Mouse (Mus musculus) frontal cortex, postnatal 10 days (tissue): ENCODE measurements around the gene Gm15448.
"Not testable (repeated sequence)": the region's sequence is repeated elsewhere in the genome, so short reads cannot be mapped to it uniquely, and the experiment has no call there.

Experiments
- DNase-seq, 2 experiments: peaks; one replicate each; pipeline ENCODE4 v3.0.0; 2022; ENCODE audit warnings: low spot score in 2 of 2, mixed read lengths in 1 of 2

Gm15448 gene

GRCm38 (mm10) chr7:3825599-3825998, at the start of gene Gm15448:
Gene Gm15448, minus strand, starts transcription at chr7:3825687.
- DNase-seq, result not testable (repeated sequence)

GRCm38 (mm10) chr7:3875032-3875431, 49.5 kb upstream of the Gm15448 start:
- DNase-seq, result not testable (repeated sequence)

DNA sequence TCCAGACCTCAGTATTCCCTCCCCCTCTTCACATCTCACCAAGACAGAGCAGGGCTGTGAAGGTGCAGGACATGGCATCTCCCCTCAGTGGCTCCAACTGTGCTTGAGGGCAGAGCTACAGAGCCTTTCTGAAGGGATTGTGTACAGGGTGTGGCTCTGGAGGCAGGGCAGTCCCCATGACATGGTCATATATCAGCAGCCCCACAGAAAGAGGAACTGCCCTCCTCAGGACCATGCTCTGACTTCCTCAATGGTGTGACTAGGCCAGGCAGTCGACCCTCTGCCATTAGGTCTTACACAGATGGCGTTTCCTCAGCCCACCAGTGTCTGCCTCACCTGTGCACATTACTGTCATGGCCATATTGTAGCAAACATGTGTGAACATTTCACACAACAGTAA, 19.5 kb upstream of the Gm15448 start, which contains the start of gene Pira2:
Gene Pira2 (minus strand): TSS at position 101 of the 400 bp plus-strand sequence.
- not testable (repeated sequence) for DNase-seq

- DNase-seq, result not testable (repeated sequence)
These were observed 12.4 kb upstream of the Gm15448 start for GRCm38 (mm10) chr7:3837854-3838253.

DNA sequence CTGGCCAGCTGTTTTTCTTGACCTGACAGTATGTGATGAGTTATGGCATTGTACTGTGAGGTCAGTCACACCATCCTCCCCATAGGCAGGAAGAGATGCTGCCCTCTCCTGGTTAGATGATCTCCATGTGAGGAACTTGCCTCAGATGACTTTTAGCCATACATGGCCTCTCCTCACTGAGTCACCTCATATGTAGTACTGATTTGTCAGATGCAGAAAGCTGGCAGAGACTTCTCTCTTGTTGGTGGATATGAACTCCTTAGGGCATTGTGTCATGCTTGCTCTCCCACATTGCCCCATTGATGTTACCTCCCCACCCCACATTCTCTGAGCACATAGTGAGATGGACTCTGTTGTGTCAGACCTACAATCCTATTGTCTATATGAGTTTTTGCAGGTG, 5.1 kb upstream of the Gm15448 start:
- not testable (repeated sequence) for DNase-seq

- not testable (repeated sequence) for DNase-seq
These were observed 13.6 kb downstream of the Gm15448 start for GRCm38 (mm10) chr7:3811912-3812311.

DNA sequence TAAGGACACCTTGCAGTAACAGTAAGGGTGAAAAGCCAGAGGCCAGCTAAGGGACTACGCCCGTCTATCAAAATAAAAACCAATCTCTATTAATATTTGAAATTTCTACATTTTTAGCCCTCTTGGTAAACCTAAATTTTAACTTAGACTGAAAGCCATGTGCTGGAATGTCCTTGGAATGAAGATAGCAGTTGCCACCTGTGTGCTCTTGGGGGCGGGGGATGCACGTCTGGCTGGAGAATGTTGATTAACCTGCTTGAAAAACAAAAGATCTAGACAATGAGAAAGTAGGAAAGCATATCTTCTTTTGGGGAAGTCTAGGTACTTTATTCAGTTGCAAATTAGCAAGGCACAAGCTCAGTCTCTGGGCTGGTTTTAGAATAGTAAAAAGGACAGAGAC, 22.6 kb downstream of the Gm15448 start:
- not testable (repeated sequence) for DNase-seq

DNA sequence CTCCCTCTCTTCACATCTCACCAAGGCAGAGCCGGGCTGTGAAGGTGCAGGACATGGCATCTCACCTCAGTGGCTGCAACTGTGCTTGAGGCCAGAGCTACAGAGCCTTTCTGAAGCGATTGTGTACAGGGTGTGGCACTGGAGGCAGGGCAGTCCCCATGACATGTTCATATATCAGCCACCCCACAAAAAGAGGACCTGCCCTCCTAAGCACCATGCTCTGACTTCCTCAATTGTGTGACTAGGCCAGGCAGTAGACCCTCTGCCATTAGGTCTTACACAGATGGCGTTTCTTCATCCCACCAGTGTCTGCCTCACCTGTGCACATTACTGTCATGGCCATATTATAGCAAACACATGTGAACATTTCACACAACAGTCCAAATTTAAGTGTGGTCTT, 25.5 kb downstream of the Gm15448 start:
- not testable (repeated sequence) for DNase-seq

GRCm38 (mm10) chr7:3796286-3796685, 29.2 kb downstream of the Gm15448 start:
- not testable (repeated sequence) for DNase-seq
